Mouse (Mus musculus) layer of hippocampus, postnatal 10 days (tissue): ENCODE results near the gene Gm11634. TPM values are rescaled to one million over a fixed set of nuclear protein-coding genes. Genes with fewer than 3 reads are reported as not detected.
A peak's percentile ranks its signal among the peaks of the same experiment; 100 is the strongest.

Experiments
- DNase-seq, 2 experiments: peaks; one replicate each; pipeline ENCODE4 v3.0.0; 2021; ENCODE audit warnings: low spot score in 2 of 2
- total RNA-seq, 2 experiments: library from RNA; stranded (reverse); gene quantifications; 2 replicates each; pipeline ENCODE4 v1.2.3; 2021

Gm11634 gene
- total RNA-seq, 2 experiments from 2014 or later = not detected

GRCm38 (mm10) chr11:101568421-101568820 is 30.6 kb downstream of the Gm11634 start:
- no peak for DNase-seq

DNA sequence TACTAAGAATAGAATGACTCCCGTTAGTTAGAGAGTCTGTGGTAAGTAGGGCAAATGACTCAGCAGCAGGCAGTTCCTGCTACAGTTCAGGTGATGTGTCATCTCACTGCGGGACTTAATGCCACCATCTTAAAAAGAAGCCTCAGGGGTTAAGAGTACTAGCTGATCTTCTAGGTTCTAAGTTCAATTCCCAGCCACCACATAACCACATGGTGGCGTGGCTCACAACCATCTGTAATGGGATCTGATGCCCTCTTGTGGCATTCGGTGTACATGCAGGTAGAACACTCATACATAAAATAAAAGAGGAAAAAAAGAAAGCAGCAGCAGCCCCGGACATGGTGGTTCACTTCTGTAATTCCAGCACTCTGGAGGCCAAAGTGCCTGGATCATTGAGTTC is 36.7 kb downstream of the Gm11634 start:
- peak; percentile 55 to 67 for DNase-seq

DNA sequence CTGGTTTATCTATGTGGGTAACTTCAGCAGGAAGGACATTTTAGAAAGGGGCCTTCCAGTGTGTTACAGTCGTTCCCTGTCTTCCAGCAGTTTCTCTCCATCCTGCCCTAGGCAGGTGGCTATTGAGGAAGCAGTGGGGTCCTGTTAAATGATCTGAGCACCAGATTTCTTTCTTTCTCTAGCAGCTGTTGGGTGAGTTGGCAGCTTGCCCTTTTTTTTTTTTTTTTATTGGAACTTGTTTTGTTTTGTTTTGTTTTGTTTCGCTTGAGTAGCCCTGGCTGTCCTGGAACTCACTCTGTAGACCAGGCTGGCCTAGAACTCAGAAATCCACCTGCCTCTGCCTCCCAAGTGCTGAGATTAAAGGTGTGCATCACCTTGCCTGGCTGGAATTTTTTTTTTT is 42.1 kb downstream of the Gm11634 start:
- DNase-seq = no peak

GRCm38 (mm10) chr11:101556541-101556940 is 42.5 kb downstream of the Gm11634 start:
- no peak for DNase-seq

DNA sequence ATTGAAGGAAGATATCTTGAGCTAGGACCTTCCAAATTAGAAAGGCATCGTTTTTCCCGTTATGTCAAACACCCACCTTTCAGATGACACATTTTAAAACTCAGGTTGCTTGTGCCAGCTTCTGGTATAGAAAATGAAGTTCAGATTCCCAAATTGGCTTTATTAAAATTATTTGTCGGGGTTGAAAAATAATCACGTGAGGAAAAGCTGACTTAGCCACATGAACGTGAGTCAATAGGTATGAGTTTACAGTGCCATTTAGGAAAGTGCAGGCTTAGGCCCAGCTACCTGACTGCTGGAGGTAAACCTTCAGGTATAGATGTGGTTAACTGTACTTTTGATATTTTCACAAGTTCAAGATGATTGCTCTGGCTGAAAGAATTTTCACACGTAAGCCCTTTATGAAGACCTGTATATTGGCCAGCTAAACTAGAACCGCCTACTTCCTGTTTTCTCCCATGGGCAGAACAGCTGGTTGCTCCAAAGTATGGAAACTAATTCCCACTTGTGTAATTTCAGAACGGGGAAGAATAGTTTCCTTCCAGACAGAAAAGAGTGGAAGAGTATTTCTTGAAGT is 45.6 kb downstream of the Gm11634 start:
- DNase-seq = no peak

DNA sequence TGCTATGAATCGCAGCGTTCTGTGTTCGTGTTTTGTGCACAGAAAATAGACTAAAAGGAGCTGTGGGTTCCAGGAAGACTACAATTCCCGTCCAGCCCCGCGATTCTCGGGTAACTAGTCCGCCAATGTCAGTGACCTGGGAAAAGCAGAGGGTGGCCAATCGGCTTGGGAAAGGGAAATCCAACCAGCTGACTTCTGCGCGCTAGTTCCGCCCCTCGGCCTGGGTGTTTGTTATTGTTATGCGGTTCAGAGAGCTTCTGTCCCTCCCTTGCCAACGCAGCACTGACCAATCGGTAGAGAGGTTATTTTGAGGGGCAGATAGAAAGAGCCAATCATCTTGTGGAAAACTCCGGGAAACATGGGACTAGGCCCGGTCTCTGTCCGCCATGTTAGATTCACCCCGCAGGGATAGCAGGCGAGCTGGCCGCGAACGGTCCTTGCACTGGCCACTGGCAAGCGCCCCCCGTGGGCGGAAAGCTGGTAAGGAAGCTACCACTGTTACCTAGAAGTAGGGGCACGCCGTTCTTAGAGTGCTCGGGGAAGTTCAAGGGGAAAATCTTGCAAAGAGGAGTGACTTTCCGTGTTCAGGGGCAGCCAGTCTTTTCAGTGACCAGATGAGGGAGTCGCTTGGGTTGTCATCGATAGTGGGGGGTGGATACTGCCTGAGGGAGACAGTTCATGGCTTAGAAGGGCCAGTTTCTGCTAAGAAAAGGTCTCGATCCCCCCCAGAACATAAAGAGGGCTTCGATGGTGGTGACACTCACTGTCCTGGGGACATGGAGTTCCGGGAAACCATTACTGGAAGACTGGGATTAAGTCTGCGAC is 46.4 kb downstream of the Gm11634 start:
- DNase-seq = peak; percentile 93 to 95

DNA sequence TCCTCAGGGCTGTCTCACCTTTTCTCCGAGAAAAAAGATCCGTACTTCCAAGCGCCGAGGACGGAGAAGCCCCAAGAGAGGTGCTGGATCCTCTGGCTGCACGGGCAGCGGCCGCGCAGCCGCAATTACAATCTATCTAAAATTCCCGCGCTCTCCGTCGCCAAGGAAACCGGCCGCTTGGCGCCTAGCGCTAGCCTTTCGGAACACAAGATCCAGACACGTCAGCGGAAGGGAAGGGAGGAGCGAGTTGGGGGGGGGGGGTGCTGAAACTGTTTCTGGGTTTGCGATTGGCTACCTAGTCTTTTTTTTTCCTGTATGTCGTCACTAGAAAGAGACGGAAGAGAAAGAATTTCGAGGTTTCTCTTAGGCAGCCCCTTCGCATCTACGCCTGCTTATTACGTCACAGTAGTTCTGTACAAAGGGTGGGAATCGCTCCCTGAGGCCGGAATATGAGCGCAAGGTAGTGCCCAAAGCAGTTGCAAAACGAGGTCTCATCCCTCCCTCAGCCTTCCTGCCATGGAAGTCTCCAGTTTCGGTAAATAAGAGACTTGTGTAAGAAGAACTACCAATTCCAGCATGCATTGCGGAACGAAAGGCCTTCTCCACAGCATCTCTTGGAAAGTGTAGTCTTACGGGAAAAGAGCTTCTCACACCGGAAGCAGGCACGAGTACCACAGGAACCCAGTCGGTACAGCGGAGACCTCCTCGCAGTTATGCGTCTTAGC is 47.1 kb downstream of the Gm11634 start, which contains the start of the genes Brca1 and Nbr1:
Brca1 (minus strand) TSS at position 205 of the 725 bp plus-strand sequence.
Nbr1 (plus strand) TSS at position 399 of the 725 bp plus-strand sequence.
- DNase-seq = peak; percentile 82 to 87

DNA sequence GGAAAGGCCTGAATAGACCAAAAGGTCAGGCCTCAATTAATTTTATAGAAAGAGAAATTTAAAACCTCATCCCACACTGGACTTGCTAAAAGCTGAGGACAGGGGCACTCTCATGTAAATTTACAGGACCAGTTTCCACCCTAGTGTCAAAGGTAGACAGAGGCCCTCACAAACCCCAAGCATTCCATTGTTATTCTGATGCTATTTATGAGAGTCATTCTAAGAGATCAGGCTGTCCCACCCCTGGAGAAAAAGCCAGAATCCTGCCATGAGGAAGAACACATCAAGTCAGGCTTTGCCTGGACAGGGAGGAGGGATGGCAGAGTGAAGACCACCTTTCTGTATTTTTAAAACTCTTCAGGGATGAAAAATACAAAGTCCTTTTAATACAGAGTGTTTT is 50.5 kb downstream of the Gm11634 start:
- DNase-seq = no peak

- no peak for DNase-seq
Measured at GRCm38 (mm10) chr11:101544132-101544531, 54.9 kb downstream of the Gm11634 start.

Other genes with a start within 250 kb of the Gm11634 start
- gene G6pc, start 231.7 kb downstream of the Gm11634 start, total RNA-seq = not detected
- 10 to 100 TPM; 51.0 to 57.2 TPM for gene Aarsd1, start 181.6 kb downstream of the Gm11634 start, total RNA-seq
- 1 to 10 TPM; 4.1 to 4.5 TPM for gene Gm27029, start 174.5 kb downstream of the Gm11634 start, total RNA-seq
- 10 to 100 TPM; 24.4 to 26.4 TPM for gene Rundc1, start 174.2 kb downstream of the Gm11634 start, total RNA-seq
- gene Ptges3l, start 173.9 kb downstream of the Gm11634 start, total RNA-seq = 1 to 10 TPM; 1.3 to 1.9 TPM
- 10 to 100 TPM; 66.9 to 67.8 TPM for gene Rpl27, start 157.0 kb downstream of the Gm11634 start, total RNA-seq
- gene Ifi35, start 150.8 kb downstream of the Gm11634 start, total RNA-seq = 1 to 10 TPM; 2.2 to 2.5 TPM
- gene Rnd2, start 134.3 kb downstream of the Gm11634 start, total RNA-seq = 100 to 1,000 TPM; 166 to 176 TPM
- 10 to 100 TPM; 67.0 to 77.7 TPM for gene Vat1, start 133.0 kb downstream of the Gm11634 start, total RNA-seq
- gene Brca1, start 47.3 kb downstream of the Gm11634 start, total RNA-seq = 1 to 10 TPM; 2.7 to 3.3 TPM
- gene Nbr1, start 47.1 kb downstream of the Gm11634 start, total RNA-seq = 100 to 1,000 TPM; 161 to 165 TPM
- 1 to 10 TPM; 2.7 to 3.6 TPM for gene Tmem106a, start 17.0 kb downstream of the Gm11634 start, total RNA-seq
- 1 to 10 TPM; 4.2 to 7.7 TPM for gene Rdm1, start 27.9 kb upstream of the Gm11634 start, total RNA-seq
- gene Arl4d, start 66.3 kb upstream of the Gm11634 start, total RNA-seq = 10 to 100 TPM; 12.1 to 13.3 TPM
- 10 to 100 TPM; 31.3 to 32.3 TPM for gene Dhx8, start 133.7 kb upstream of the Gm11634 start, total RNA-seq
- gene Etv4, start 186.1 kb upstream of the Gm11634 start, total RNA-seq = 10 to 100 TPM; 25.8 to 29.3 TPM